Mouse (Mus musculus): ENCODE data around the gene Dnm3. TPM values are rescaled to one million over a fixed set of nuclear protein-coding genes. Genes with fewer than 3 reads are reported as not detected.
A peak's percentile ranks its signal among the peaks of the same experiment; 100 is the strongest.

Gene Dnm3
- polyA plus RNA-seq, 1 experiment from 2014 or later, result 33.5 TPM

- Histone ChIP-seq H3K4me3 (replicated peaks) (no peak overlapping the region), H3K4me1 (replicated peaks) (no peaks in the 10 kb centered on the region), H3K9ac (replicated peaks) (no peak overlapping the region), H3K27me3 (no peaks in the 10 kb centered on the region), H3K36me3 (no peaks in the 10 kb centered on the region), H3K4me2 (replicated peaks) (no peak overlapping the region), H3K27ac (no peak overlapping the region), H3K9me3 (no peaks in the 10 kb centered on the region)
- 87% methylated on average over 2 of the region's 2 CpGs for WGBS
- ATAC-seq, result no peak
Observed at GRCm38 (mm10) chr1:161942082-161942481, 535.8 kb downstream of the Dnm3 start.

MicroRNA genes within 50 kb of the gene (microRNA counts, 519-probe panel; counts per million panel counts)
- microRNA mmu-miR-199a-3p (4,990 counts per million, percentile 87 among the panel's probes with 10 or more counts), microRNA mmu-miR-199a-5p (4,801 counts per million, percentile 85 among the panel's probes with 10 or more counts), microRNA mmu-miR-214 (110 counts per million, percentile 56 among the panel's probes with 10 or more counts)

Small RNA genes lying within 50 kb of the gene (microRNA-seq; reads per million reads assigned to microRNA genes)
- gene Mir199a-2 (4.7 reads per million, percentile 19 among the genes with 10 or more reads in this experiment), gene Mir214 (240 reads per million, percentile 63 among the genes with 10 or more reads in this experiment)

Other genes with a start within 250 kb of the Dnm3 start
- gene Mettl13, start 70.5 kb upstream of the Dnm3 start, polyA plus RNA-seq (2015; fragmentation: Nextera tagmentation; extraction: Ambion mirVana), result 20.0 and 21.5 TPM in 2 replicates
- 66.6 and 70.7 TPM in 2 replicates for gene Vamp4, start 92.5 kb upstream of the Dnm3 start, polyA plus RNA-seq (2015; fragmentation: Nextera tagmentation; extraction: Ambion mirVana)
- gene Myoc, start 161.1 kb upstream of the Dnm3 start, polyA plus RNA-seq (2015; fragmentation: Nextera tagmentation; extraction: Ambion mirVana), result not detected in 2 replicates
- not detected in 2 replicates for gene Myocos, start 180.2 kb upstream of the Dnm3 start, polyA plus RNA-seq (2015; fragmentation: Nextera tagmentation; extraction: Ambion mirVana)